Mouse (Mus musculus) cerebellum, adult 18-20 months (tissue): Measurements from ENCODE around the gene A630001G21Rik.
A peak's percentile ranks its signal among the peaks of the same experiment; 100 is the strongest.
"Not testable (repeated sequence)": the region's sequence is repeated elsewhere in the genome, so short reads cannot be mapped to it uniquely, and the experiment has no call there.

Source experiments
- DNase-seq, 2 experiments: peaks; one replicate each; pipeline ENCODE4 v3.0.0; 2021

Gene A630001G21Rik

GRCm38 (mm10) chr1:85778436-85778835 is at the start of gene A630001G21Rik:
TSS of gene A630001G21Rik (minus strand) at chr1:85778643.
- no peak for DNase-seq

- no peak for DNase-seq
These were observed 48.7 kb upstream of the A630001G21Rik start for GRCm38 (mm10) chr1:85827166-85827565.

GRCm38 (mm10) chr1:85824905-85825304 is 46.5 kb upstream of the A630001G21Rik start:
- DNase-seq = no peak

DNA sequence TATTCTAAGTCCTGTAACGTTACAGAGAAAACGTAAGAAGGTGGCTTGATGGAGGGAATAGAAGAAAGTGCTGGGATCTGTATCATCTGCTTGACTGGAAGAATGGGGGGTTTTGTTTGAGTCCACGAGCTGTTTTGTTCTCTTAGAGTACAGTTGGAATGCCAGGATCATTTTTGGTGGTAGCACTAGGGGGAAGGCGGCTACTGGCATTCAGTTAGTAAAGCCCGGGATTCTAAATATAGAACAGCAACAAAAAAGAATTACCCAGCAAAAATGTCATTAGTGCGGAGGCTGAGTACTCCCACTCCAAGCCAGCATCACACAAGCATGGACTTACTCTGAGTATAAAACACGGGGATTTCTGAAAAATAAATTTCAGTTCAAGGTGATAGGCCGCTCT is 43.8 kb upstream of the A630001G21Rik start:
- DNase-seq = no peak

DNA sequence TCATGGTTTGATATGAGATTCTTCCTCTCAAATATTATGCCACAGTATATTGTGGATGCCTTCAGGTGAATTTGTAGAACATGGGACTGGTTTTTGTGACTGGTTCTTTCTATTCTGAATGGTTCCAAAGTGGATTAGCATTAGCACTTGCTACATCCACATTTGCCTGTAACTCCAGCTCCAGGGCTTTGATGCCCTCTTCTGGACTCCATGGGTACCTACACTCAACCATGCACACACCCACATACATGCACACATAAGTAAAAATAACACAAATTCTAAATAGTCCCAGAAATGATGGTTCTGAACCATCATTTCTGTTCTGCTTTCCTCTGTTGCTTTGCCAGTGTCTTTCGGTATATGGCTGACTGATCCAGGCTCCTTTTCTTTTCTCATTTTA is 41.3 kb upstream of the A630001G21Rik start:
- no peak for DNase-seq

DNA sequence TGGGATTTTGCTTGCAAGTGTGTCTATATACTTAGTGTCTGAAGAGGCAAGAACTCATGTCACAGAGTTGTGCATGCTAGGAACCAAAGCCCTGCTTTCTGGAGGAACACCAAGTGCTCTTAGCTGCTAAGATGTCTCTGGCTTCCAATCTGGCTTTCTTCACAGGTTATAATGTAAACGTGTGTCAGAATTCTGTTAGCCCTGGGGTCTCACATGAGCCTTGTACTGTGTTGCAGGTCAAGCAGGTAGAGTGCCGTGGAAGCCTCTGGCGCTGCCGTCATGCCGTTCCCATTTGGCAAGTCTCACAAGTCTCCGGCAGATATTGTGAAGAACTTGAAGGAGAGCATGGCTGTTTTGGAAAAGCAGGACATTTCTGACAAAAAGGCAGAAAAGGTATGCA is 39.7 kb upstream of the A630001G21Rik start:
- DNase-seq = no peak

DNA sequence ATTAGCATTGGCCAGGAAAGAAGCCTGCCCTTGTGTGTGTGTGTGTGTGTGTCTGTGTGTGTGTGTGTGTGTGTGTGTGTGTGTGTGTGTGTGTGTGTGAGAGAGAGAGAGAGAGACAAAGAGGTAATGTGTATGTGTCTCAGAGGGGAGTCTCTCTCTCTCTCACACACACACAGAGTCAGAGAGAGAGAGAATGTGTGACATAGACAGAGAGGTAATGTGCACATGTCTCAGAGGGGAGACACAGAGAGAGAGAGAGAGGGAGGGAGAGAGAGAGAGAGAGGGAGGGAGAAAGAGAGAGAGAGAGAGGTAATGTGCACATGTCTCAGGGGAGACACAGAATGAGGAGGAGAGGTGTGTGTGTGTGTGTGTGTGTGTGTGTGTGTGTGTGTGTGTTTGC is 35.8 kb upstream of the A630001G21Rik start:
- DNase-seq = not testable (repeated sequence)

DNA sequence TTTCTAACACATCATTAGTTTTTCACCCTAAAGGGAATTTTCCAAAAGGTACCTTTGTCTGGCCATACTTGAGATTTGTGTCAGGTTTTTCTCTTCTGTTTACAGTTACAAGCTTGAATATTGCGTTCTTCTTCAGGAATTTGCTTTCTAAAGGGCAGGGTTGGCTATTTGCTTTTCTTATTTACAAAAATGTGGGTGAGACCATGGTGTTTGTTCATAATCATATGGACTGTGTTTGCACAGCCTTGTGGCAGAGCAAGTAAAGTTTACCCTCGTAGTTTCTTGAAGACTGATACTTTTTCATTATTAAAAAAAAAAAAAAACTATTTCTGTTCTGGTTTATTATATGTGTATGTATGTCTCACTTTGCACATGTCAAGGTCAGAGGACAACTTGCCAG is 32.3 kb upstream of the A630001G21Rik start:
- DNase-seq = no peak

- DNase-seq = peak; percentile 56 to 58
These were observed 31.9 kb upstream of the A630001G21Rik start for GRCm38 (mm10) chr1:85810343-85810742.

DNA sequence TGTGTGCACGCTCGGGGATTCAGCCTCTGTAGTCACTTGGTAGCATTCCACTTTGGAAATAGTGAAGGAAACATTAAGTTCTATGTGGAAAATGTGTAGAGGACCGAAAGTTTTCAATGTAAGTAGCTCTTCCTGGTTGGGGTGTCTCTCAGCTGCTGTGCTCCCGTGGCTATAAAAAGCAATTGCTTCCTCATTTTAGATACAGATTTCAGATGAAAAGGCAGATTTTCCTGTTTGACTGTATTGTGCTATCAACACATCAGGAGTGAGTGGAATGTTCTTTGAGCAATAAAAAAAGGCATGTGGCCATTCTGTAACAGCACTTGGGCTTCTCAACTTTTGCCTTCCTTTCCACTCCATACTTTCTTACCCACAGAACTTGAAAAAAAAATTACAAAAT is 30.8 kb upstream of the A630001G21Rik start:
- DNase-seq = no peak

DNA sequence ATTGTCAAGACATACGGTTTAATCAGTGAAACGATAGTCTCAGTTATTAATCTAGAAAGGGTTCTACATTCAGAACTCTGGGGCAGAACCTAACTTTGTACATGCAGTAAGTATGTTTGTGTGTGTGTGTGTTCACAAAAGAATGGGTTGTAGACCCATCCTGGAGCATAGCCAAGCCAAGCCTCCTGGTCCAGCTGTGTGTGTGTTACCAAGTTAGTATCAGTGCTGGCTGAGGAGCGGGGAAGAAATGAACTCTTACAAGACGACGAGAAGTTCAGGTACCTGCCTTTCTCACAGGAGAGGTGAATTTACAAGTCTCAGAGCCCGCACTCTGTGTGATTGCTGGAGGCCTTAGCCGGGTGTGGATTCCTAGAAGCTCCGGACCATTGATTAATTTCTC is 26.1 kb upstream of the A630001G21Rik start:
- DNase-seq = no peak

GRCm38 (mm10) chr1:85802517-85802916 is 24.1 kb upstream of the A630001G21Rik start:
- DNase-seq = no peak

DNA sequence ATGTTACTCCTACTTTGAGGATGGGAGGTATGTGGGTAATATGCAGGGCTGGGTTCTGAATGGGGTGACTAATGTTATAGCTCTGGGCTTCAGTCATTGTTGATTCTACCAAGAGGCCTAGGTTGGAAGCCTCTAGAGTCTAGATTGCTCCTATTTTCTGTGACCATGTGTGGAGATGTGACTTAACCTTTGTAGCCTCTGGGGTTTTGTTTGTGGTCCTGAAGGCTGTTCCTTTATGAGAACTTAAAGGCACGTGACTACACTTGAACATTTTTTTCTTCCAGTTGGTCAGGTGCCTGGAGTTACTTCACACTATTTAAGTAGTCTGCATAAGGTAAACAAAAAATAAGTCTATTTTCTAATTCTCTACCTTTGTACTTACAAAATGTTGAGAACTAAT is 21.3 kb upstream of the A630001G21Rik start:
- no peak for DNase-seq

DNA sequence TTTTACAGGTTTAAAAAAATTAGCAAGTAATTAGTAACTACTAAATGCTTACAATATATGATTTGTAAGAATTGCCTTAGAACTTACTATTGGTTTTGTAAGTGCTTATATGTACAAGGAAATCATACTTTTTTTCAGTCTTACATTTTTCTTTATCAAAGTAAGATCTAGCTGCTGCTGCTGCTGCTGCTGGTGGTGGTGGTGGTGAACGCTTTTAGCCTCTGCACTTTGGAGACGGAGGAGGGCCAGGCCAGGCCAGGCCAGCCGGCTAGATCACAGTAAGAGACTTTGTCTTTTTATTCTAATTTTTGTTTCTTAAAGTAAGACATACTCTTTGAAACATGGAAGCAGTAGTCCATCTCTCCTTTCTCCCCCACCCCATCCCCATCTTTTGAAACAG is 16.8 kb upstream of the A630001G21Rik start:
- DNase-seq = no peak

DNA sequence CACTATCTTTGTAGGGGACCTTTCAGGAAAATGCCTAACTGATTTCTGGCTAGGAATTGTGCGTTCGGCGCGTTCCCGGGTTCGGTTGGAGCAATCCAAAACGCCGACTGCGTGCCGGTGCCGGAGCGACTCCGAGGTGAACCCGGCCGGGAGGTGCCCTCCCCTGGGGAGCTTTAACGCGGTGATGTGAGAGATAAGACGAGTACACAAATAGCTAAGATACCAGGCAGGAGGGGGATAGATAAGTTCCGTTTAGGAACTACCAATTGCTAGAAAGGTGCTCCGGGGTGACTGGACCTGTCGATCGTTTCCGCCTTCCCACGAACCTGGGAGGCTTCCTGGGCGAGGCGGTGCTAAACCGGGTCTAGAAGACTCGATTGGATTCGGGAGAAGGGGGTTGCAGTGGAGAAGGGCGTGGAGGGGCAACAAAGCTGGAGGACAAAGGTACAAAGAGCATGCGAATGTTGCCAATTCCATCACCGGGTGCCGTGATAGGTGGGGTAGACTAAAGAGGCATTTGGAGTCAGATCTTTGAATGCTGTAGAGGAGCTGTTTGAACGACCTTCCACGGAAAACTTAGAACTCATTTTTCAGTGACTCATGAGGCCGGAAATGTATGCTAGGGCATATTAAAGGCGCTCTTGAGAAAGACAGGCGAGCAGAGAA is 15.8 kb upstream of the A630001G21Rik start:
- no peak for DNase-seq

DNA sequence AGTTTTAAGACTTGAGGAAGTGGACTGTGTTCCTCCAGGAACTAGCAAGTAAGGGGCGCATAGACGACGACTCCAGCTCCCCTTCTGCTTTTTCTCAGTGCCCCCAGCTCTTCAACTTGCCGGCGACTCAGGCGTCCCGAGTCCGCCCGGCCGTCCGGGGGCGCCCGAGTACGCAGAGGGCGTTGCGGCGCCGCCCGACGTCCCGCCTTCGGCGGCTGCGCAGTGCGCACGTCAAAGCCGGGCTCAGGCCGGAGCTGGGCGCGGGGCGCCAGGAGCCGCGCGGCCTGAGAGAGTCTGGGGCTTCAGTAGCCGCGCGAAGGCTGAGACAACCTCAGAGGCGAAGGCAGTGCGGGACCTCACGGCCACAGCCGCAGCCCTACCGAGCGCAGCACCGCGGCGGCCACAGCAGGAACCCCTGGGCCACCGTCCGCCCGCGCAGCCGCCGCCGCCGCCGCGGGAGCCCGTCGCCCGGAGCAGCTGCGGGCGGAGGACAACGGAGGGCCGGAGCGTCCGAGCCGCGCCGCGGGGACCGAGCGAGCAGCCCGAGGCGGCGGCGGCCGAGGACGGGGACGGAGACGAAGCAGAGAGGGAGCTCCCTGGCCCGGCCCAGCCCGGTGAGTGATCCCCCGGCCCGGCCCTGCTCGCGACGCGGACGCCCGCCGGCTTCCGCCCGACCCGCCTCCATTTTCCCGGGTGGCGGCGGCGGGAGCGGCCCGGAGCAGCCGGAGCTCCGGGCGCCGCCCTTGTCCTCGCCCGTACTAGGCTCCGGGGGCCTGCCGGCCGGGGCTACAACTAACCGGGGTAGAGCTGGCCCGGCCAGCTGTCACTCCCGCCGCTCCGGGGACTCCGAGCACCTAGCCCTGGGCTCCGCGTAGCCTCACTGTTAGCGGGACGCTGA is 15.0 kb upstream of the A630001G21Rik start, which contains the start of gene Cab39:
TSS of gene Cab39 (plus strand) at position 234 of the 898 bp plus-strand sequence.
- peak; percentile 83 to 96 for DNase-seq

- DNase-seq = no peak
These were observed 13.0 kb upstream of the A630001G21Rik start for GRCm38 (mm10) chr1:85791476-85791875.

- no peak for DNase-seq
These were observed 12.1 kb upstream of the A630001G21Rik start for GRCm38 (mm10) chr1:85790565-85790964.

GRCm38 (mm10) chr1:85779428-85780180 is 1.2 kb upstream of the A630001G21Rik start:
- no peak for DNase-seq

DNA sequence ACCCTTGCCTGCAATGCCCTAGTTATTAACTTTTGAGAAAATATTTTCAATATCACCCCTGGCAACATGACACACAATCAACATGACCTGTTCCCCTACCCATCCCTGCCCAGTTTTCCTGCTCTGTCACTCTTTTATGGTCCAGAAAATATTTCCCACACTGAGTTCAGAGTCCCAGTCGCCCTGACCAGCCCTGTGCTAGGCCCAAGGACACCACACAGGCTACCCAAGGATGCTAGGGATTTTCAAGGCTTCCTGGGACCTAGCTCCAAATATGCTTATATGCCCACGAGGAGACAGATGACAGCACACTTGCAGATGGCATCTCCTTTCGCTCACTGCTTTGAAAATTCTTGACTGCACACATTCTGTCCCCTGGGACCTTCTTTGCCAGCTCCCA is 569 bp upstream of the A630001G21Rik start:
- DNase-seq = no peak

GRCm38 (mm10) chr1:85776154-85776553 is 2.3 kb downstream of the A630001G21Rik start:
- no peak for DNase-seq

DNA sequence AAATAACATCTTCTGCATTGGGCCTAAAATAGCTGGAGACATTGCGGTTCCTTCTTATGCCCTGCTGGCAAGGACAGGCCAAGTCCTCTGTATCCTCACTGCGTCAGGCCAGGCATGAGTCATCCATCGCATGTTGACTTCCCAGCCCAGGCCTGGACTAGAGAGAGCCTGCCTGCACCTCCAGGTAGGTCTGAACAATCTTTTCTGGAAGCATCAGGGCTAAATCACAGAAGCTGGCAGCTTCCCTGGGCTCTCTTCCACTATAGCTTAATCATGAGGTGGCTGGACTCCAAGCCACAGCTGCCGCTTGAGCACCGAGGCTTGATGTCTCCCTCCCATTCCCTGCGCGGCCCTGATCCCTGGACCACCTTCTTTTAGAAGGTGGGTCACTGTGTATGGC is 3.3 kb downstream of the A630001G21Rik start:
- peak; percentile 4 to 18 for DNase-seq

DNA sequence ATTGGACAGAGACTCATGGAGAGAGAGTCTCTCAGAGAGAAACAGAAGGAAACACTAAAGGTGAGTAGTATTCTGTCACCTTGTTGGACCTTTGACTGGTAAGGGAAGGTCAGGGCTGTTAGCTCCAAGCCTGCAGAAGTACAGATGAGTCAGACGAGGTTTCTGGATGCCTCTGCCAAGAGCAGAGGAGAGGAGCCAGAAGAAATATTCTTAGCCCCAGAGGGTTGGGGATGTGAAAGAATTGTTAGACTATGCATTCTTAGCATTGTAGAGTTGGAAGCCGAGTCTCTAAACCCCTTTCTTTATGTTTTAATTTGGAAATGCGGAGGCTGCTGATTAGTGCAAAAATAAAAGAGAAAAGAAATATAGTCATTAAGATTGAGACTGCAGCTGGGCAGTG is 6.5 kb downstream of the A630001G21Rik start:
- no peak for DNase-seq
